Mouse (Mus musculus) E14TG2a.4 (cell line): ENCODE data around the gene Ppard.

Source experiments
- H3K27me3 ChIP-seq: 2 replicates; pipeline ENCODE4 v1.6.1; 2014; ENCODE audit warnings: low read length, control low read depth; ENCODE audit not compliant: insufficient read depth
- H3K36me3 ChIP-seq: 2 replicates; pipeline ENCODE4 v1.6.1; 2014; ENCODE audit warnings: low read length, control low read depth; ENCODE audit not compliant: insufficient read depth
- H3K4me1 ChIP-seq: replicated peaks from 2 replicates; pipeline ENCODE4 v1.6.1; 2014; ENCODE audit warnings: low read depth, low read length, control low read depth
- H3K4me3 ChIP-seq: replicated peaks from 2 replicates; pipeline ENCODE4 v1.5.1; 2014; ENCODE audit warnings: mild to moderate bottlenecking, low read length
- H3K9me3 ChIP-seq: 2 replicates; pipeline ENCODE4 v1.6.1; 2014; ENCODE audit warnings: low read length, control low read depth
- CTCF ChIP-seq: conservative IDR thresholded peaks from 2 replicates; pipeline ENCODE4 v1.5.1; 2014; ENCODE audit warnings: low read length
- NANOG ChIP-seq: IDR thresholded peaks from 2 replicates; pipeline ENCODE4 v1.6.1; 2014; ENCODE audit warnings: borderline replicate concordance, low read length, mixed read lengths
- POU5F1 ChIP-seq: IDR thresholded peaks from 2 replicates; pipeline ENCODE4 v1.6.1; 2014; ENCODE audit warnings: low read length, borderline replicate concordance

Ppard gene

DNA sequence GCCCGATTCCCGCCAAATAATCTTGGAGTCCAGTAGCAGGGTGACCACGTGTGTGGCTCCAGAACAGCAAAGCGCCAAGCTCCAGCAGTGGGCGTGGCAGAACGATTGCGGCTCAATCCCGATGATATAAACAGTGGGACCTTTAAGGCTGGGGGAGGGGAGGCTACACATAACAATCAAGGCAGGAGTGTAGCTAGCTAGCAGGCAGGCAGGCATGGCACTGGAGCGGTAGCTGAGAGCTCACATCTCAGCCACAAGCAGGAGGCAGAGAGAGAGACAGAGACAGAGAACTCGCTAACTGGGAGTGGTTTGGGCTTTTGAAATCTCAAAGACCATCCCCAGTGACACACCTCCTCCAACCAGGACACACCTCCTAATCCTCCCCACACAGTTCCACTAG is 72.7 kb downstream of the Ppard start:
- peaks cover 59% of the 10 kb centered on the region for H3K4me1 ChIP-seq
- peaks cover 6% of the 10 kb centered on the region for H3K36me3 ChIP-seq
- H3K9me3 ChIP-seq = peaks cover 8% of the 10 kb centered on the region
- no peak for TF ChIP-seq POU5F1
- TF ChIP-seq NANOG = no peak
- no peak for TF ChIP-seq CTCF
- H3K4me3 ChIP-seq = peak overlapping the region; percentile 35; the same call in 1 of the 2 replicates
- H3K27me3 ChIP-seq = no peaks in the 10 kb centered on the region

DNA sequence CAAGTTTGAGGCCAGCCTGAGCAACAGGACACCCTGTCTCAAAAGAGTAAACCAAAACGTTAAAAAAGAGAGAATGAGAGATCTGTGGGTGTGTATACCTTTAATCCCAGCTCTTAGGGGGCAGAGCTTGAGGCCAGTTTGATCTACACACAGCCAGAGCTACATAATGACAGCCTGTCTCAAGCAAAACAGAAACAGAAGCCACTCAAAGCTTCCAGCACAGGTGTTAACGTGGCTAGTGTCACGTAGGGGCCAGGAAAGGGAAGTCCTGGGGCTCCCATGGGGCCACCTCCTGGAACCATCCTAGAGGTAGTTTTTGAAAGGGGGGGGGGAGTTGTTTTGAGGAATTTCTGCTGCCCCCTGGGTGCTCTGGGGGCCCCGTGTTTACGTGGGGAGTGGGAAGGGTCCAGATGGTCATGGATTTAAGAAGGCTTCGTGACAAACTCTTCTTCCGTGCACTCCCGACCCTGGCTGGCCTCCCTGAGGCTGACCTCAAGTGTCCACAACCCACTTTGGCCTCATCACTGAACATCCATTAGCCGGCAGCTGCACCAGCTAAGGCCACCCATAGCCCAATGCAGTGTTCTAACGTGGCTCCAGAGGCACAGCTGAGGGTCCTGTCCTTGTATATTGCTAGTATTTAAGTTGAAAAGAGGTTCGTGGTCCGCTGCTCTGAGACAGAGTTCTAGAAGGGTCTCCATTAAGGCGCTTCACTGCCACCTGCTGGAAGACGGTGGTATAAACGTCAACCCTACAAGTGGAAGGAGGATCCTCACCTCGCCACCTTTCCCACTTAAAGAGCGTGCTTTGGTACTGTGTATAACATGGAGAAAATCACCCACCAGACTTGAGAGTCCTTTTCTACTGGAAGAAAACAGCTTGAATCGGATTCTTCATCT is 76.0 kb downstream of the Ppard start:
- Histone ChIP-seq H3K27me3 (no peaks in the 10 kb centered on the region), H3K4me3 (no peak overlapping the region)
- TF ChIP-seq CTCF = peak; percentile 72
- no peak for TF ChIP-seq POU5F1
- TF ChIP-seq NANOG = no peak

DNA sequence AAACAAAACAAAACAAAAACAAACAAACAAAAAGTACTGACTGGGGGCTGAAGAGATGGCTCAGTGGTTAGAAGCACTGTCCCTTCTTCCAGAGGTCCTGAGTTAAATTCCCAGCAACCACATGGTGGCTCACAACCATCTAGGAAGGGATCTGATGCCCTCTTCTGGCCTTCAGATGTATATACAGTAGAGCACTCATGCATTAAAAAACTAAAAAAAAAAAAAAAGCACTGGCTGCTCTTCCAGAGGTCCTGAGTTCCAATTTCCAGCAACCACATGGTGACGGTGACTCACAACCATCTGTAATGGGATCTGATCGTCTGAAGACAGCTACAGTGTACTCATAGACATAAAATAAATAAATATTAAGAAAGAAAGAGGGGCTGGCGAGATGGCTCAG is 78.3 kb downstream of the Ppard start:
- peaks cover under 1% of the 10 kb centered on the region for H3K9me3 ChIP-seq
- H3K36me3 ChIP-seq = peaks cover 8% of the 10 kb centered on the region
- H3K27me3 ChIP-seq = no peaks in the 10 kb centered on the region
- TF ChIP-seq POU5F1 = no peak
- TF ChIP-seq CTCF = peak; percentile 28; the same call in 1 of the 2 replicates
- H3K4me3 ChIP-seq = no peak overlapping the region
- H3K4me1 ChIP-seq = peaks cover 37% of the 10 kb centered on the region

More for the DNA sequence above, 76.0 kb downstream of the Ppard start:
- peaks cover 35% of the 10 kb centered on the region for H3K4me1 ChIP-seq
- H3K9me3 ChIP-seq = peaks cover 8% of the 10 kb centered on the region
- no peaks in the 10 kb centered on the region for H3K36me3 ChIP-seq

DNA sequence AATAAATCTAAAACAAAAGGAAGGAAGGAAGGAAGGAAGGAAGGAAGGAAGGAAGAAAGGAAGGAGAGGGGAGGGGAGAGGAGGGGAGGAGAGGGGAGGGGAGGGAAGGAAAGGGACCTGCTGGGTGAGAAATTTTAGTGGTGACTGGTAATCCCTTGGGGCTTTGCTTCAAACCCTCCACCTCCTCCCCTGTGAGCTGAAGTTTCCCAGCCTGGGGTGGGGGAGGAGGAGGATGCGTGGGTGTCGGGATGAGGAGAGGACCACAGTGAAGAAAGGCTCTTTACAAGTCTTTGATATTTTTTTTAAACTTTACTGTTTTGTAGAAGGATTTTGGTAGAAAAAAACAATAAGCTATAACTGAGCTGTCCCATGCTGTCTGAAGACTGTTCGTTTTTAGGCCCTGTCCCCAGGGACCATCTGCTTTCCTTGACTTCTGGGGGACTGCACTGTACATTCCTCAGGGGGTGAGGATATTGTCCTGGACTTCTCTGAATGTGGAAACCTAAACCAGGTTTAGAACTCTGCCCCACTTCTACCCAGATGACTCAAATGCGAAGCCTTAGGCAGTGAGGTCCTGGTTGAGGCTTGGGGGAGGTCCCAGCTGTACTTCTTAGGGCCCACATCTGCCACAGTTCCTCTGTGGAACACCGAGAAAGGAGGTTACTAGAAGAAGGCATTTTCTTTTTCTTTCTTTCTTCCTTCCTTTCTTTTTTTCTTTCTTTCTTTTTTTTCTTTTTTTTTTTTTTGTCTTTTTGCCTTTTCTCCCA is 79.0 kb downstream of the Ppard start:
- no peaks in the 10 kb centered on the region for H3K27me3 ChIP-seq
- H3K4me3 ChIP-seq = no peak overlapping the region
- peaks cover 15% of the 10 kb centered on the region for H3K36me3 ChIP-seq
- no peak for TF ChIP-seq POU5F1
- TF ChIP-seq CTCF = no peak
- TF ChIP-seq NANOG = no peak
- no peaks in the 10 kb centered on the region for H3K9me3 ChIP-seq
- H3K4me1 ChIP-seq = peaks cover 44% of the 10 kb centered on the region

DNA sequence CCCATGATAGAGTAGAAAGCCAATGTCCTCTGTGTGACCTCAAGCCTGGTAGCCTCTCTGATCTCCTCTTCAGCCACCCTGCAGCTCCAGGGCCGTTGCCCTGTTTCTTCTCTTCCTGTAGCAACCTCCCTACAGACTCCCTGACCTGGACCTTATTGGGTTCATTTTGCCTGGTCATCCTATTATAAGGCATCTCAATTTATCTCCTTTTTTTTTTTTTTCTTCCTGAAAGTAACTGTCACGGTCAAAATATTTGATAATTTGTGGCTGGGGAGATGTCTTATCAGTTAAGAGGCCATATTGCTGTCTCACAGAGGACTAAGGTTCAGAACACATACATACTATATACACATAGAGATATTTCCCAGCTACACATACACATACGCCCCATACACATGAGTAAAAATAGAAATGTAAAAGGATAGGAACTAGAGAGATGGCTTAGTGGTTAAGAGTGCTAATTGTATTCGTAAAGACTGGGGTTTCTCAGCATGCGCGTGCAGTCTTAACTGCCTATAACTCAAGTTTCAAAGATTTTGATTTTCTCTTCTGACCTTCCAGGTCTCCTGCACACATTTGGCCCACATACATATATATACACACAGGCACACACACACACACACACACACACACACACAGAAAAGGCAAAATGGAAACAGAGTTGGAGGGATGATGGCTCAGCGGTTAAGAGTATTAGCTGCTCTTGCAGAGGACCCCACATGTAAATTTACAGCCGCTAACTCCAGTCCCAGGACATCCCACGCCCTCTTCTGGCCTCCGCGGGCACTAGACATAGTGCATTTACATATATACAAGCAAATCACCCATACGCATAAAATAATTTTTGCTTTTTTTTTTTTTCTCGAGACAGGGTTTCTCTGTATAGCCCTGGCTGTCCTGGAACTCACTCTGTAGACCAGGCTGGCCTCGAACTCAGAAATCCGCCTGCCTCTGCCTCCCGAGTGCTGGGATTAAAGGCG is 80.0 kb downstream of the Ppard start:
- Histone ChIP-seq H3K4me1 (peaks cover 50% of the 10 kb centered on the region), H3K4me3 (peak overlapping the region; percentile 96), H3K9me3 (no peaks in the 10 kb centered on the region), H3K36me3 (peaks cover 25% of the 10 kb centered on the region), H3K27me3 (no peaks in the 10 kb centered on the region)
- TF ChIP-seq CTCF (0 out of 2 replicates have a peak, but pooled peaks have one; percentile 8), NANOG (no peak), POU5F1 (no peak)

DNA sequence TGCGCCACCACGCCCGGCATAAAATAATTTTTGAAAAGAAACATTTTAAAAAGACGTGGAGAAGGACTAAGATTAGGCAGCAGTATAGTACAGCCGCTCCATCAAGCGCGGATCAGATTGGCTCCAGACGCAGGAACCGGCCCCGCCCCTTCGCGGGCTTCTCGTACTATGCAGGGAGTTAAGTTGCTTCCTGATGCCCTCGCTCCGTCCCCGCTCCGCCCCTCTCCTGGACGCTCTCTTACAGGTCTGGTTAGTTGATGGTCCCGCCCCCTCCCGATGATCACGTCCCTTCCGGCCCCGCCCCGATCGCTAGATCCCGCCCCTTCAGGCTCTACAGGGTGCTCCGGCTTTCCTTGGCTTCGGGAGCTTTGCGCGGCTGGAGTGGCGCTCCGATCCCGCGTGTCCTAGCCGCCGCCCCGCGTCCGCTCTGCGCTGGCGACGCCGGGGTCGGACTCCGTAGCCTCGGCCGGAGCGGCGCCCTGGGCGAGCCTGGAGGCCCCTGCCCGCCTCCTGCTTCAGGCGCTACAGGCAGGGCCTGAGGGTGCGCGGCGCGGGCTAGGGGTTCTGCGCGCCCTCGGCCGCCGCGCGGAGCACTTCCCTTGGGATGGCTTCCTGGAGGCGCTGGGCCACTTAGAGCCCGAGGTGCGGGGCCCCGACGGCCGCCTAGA is 80.8 kb downstream of the Ppard start, which contains the start of gene Fance:
TSS of gene Fance (plus strand) at position 308 of the 668 bp plus-strand sequence.
- Histone ChIP-seq H3K4me1 (peaks cover 48% of the 10 kb centered on the region), H3K36me3 (peaks cover 33% of the 10 kb centered on the region), H3K4me3 (peak within 1 kb of the TSS; percentile 96), H3K9me3 (no peaks in the 10 kb centered on the region), H3K27me3 (no peaks in the 10 kb centered on the region)
- TF ChIP-seq POU5F1 (no peak), CTCF (no peak), NANOG (no peak)

DNA sequence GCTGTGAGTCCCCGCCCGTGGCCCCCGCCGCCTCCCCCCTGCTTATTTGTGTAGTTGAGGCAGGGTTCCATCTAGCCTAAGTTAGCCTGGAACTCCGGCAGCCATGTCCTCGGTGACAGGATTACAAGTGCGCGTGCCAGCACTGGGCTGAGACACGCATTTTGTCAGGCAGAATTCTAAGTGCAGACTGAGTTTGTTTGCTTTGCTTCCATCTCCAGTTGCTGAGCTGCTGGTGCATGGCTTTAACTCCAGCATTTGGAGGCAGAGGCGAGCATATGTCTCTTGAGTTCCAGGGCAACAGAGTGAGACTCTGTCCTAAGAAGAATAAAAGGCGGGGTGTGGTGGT is 81.4 kb downstream of the Ppard start:
- Histone ChIP-seq H3K9me3 (no peaks in the 10 kb centered on the region), H3K4me3 (peak overlapping the region; percentile 96), H3K27me3 (no peaks in the 10 kb centered on the region), H3K4me1 (peaks cover 44% of the 10 kb centered on the region), H3K36me3 (peaks cover 38% of the 10 kb centered on the region)
- TF ChIP-seq NANOG (no peak), POU5F1 (no peak), CTCF (no peak)

DNA sequence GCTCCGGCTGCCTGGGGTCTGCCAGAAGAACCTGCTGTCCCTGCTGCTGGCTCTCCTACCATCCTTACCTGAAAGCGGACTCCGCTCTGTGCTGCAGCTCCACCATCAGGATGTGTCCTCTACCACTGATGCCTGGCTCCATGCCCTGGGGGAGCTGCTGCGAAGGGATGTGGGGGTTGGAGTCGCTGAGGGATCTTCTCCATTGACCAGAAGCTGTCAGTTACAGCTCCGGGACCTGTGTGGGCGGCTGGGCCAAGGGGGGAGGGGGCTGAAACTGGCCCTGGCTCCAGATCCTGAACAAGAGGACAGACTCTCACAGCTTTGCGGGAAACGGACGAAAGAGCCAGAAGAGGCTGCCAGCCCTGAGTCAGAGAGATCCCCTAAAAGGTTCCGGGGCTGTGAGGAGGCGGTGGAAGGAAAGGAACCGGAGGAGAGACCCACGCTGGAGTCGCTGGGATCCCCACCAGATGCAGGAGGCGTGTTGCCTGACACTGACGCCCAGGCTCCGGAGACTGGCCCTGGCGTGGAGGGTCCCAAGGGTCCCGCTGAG is 83.2 kb downstream of the Ppard start:
- TF ChIP-seq NANOG (no peak), POU5F1 (no peak), CTCF (no peak)
- peaks cover 55% of the 10 kb centered on the region for H3K36me3 ChIP-seq

More for the DNA sequence above, 83.2 kb downstream of the Ppard start:
- Histone ChIP-seq H3K9me3 (no peaks in the 10 kb centered on the region), H3K27me3 (no peaks in the 10 kb centered on the region), H3K4me1 (peaks cover 44% of the 10 kb centered on the region), H3K4me3 (peak overlapping the region; percentile 35)
